Mouse (Mus musculus) urinary bladder, adult 18-20 months (tissue): ENCODE data around the gene Slc29a1.

Source experiments
- DNase-seq, 2 experiments: peaks; one replicate each; pipeline ENCODE4 v3.0.0; 2022; ENCODE audit warnings: low spot score in 2 of 2, mixed read lengths in 2 of 2

Gene Slc29a1

DNA sequence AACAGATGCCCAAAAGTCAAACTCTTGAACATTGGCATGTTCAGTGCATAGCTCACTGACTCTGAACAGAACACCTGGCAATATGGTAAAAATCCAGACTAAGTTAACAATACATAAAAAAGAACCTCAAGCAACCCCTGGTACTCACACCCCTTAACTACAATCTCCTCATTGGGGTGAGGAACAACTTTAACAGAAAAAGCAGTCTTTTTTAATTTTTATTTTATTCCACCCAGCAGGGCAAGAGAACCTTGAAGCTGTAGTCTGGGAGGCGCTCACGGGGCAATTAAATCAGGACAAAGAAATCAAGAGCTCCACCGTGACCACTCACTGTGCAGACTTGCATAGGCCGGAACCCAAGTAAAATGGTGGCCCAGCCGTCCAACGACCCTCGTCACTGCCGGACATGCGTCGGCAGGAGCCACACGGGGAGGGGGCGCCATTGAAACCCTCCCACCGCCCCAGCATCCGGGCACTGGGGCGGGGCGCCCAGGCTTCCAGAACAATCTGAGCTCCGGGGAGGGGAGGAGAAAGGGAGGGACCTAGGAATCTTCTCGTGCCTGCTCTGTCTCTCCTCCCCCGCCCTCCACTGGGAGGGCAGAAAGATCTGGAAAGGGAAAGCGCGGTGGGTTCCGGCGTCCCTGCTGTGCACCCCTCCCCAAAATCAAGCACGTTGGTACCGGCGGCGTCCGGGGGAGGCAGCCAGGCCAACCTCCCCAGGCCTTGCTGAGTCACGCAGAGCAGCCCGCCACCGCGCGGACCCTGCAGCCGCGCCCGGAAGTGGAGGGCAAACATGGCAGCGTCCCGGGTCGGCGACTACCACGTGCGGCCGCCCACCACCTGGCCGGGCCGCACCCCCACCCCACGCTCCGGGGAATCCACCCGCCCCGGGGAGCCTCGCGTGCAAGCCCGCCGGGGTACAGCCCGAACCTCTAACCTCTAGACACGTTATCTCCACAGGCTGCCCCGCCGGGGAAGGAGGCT is 27.0 kb downstream of the Slc29a1 start:
- DNase-seq, result peak in 1 of 2 experiments; percentile 65

- no peak for DNase-seq
These were observed 29.4 kb downstream of the Slc29a1 start for GRCm38 (mm10) chr17:45569999-45570398.

GRCm38 (mm10) chr17:45568990-45569389 is 30.4 kb downstream of the Slc29a1 start:
- DNase-seq, result no peak

DNA sequence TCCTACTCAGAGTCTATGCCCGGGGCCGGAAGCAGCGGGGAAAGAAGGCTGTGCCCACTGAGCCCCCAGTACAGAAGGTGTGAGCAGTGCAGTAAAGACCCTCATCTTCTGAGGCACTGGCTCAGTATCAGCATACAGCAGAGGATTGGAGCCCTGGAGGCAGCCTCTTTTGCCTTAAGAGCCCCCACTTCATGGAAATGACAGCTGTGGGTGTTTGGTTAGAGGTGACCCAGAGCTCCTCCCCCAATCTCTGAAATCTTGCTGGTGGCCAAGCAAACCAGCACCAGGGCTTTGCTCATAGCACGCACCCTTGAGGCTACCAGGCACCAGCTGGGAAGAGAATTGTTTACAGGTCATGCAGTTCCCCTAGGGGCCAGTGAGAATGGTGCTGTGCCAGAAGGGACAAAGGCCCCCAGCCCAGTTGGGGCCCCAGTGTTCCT is 32.2 kb downstream of the Slc29a1 start:
- no peak for DNase-seq

DNA sequence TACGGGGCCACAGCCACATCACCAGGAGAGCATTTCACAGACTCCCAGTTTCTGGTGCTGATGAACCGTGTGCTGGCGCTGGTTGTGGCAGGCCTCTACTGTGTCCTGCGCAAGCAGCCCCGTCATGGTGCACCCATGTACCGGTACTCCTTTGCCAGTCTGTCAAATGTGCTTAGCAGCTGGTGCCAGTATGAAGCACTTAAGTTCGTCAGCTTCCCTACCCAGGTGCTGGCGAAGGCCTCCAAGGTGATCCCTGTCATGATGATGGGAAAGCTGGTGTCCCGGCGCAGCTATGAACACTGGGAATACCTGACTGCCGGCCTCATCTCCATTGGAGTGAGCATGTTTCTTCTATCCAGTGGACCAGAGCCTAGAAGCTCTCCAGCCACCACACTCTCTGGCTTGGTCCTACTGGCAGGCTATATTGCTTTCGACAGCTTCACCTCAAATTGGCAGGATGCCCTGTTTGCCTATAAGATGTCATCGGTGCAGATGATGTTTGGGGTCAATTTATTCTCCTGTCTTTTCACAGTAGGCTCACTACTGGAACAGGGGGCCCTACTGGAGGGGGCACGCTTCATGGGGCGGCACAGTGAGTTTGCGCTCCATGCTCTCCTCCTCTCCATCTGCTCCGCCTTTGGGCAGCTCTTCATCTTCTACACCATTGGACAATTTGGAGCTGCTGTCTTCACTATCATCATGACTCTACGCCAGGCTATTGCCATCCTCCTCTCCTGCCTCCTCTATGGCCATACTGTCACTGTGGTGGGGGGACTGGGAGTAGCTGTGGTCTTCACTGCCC is 32.8 kb downstream of the Slc29a1 start:
- no peak for DNase-seq

DNA sequence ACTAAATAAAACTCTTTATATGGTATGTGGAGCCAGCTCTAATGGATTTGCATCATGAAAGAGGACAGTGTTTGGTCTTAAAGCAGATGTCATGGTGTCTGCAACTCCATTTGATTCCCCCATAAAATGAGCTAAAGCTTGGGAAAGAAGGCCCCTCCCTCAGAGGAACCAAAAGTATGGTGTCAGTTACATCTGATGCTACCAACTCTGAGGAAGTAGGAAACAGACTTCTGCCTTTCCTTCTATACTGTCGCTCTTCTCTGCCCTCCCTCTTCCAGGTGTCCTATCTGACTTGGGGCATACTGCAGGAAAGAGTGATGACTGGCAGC is 33.4 kb downstream of the Slc29a1 start:
- no peak for DNase-seq

GRCm38 (mm10) chr17:45565103-45565502 is 34.3 kb downstream of the Slc29a1 start:
- no peak for DNase-seq

DNA sequence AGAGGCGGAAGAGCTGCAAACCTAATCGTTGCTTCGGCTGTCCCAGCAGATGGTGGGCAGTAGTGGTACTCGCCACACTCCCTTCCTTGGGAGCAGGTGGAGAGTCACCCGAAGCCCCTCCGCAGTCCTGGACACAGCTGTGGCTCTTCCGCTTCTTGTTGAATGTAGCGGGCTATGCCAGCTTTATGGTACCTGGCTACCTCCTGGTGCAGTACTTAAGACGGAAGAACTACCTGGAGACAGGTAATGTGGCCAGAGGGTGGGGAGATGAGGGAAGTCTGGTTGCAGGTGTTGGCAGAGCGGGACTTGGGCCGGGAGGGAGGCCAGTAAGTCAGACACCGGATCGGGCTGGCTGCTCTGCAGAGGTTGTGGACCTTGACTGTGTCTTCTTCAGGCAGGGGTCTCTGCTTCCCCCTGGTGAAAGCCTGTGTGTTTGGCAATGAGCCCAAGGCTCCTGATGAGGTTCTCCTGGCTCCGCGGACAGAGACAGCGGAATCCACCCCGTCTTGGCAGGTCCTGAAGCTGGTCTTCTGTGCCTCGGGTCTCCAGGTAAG is 34.8 kb downstream of the Slc29a1 start:
- no peak for DNase-seq

DNA sequence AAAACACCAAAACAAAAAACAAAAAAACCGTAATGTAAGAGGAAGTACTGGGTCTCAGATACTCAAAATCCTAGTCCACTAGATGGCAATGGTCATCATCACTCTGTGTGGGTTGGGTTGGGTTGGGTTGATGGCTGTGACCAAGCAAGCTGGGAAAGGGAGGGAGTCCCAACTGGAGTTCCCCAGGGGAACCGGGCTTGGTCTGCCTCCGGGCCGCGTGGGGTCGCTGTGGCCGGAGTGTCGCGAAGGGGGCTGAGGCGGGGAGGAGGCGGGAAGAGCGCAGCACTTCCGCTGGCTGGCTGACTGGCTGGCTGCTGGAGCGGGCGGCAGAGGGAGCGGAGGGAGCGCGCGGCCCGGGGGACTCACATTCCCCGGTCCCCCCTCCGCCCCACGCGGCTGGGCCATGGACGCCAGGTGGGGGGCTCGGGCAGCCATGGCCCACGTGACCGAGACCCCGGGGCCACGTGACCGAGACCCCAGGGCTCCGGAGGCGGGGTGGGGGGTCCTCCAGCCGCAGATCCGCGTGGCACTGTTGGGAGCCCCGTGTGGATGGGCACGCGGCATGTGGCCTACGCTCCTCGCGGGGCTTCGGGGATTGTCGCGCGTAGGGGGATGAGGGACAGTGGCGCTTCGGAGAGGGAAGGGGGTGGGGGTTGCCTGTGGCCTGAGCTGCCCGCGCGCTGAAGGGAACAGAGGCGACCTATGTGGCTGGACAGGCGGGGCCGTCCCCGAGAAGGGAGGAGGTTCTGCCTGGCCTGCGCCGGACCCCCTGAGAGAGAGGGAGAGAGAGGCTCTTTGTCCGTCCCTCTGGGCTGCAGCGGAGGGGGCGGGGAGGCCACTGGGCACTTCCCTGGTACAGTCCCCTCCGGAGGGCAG is 35.5 kb downstream of the Slc29a1 start, which contains the start of gene Slc35b2:
TSS of gene Slc35b2 (plus strand) at position 220 of the 876 bp plus-strand sequence.
- peak; percentile 86 to 90 for DNase-seq

DNA sequence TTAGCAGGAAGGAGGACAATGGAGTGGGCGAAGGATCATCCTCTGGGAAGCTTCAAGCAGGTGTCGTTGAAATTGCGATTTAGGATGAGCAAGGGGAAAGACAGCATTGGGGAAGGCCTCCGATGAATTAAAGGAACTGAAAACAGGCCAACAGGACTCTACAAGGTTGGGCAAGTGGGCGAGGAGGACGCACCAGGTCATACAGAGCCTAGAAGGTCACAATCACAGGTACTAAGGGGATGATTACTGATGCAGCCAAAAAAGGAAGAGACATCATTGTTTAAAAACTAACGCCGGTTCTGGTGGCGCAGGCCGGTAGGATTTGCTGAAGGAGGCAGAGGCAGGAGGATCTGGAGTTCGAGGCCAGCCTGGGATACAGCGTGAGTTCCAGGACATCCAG is 36.2 kb downstream of the Slc29a1 start:
- no peak for DNase-seq

DNA sequence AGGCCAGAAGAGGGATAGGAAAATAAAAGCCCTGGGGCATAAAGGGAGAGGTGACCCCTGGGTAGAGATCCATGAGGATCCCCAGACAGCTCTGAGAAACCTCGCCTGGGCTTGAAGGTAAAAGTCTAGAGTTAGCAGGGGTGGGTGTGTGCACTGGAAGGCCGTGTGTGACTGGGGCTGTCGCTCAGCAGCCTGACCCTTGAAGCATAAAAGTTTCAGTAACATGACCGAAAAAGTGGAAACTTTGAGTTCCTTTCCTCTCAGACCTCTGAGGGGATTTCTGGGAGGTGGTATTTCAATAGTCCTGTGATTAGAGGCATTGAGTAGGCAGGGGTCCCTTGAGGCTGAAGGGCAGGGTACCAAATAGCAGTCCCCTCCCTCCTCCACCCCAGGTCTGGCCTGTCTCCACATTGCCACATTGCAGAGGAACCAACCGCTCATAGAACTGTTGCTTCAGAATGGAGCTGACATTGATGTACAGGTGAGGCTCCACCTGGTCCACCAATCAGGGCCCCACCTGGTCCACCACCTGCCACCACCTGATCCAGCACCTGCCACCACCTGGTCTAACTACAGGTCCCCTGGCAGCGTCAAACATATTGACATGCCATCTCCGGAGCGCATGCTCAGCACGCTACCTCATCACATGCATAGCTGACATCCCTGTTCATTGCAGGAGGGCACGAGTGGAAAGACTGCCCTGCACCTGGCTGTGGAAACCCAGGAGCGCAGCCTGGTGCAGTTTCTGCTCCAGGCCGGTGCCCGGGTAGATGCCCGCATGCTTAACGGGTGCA is 39.5 kb downstream of the Slc29a1 start:
- DNase-seq, result no peak

- no peak for DNase-seq
These were observed 41.2 kb downstream of the Slc29a1 start for GRCm38 (mm10) chr17:45557998-45558862.

DNA sequence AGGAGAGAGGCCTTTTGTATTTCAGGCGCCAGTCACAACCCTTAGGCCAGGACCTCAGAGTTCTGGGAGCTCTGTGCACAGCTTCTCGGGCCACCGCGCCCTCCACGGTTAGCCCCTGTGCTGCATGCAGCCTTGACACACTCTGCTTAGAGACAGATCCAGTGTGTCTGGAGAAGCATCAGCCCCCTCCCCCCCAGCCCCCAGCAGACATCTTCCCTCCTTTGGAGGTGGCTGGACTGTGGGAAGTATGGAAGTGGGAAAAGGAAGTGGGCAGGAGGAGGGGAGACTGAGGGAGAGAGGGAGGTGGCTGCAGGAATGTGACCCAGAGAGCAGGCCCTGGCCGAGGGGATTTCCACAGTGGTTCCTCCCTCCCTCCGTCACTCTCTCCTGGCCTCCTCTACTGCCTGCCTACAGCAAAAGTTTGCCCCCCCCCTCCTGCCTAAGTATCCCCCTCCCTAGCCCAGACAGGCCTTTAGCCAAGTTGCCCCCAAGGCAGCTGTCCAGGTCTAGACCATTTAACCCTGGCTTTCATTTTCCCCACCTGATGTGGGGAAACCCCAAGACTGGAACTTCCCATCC is 42.1 kb downstream of the Slc29a1 start:
- DNase-seq, result no peak

DNA sequence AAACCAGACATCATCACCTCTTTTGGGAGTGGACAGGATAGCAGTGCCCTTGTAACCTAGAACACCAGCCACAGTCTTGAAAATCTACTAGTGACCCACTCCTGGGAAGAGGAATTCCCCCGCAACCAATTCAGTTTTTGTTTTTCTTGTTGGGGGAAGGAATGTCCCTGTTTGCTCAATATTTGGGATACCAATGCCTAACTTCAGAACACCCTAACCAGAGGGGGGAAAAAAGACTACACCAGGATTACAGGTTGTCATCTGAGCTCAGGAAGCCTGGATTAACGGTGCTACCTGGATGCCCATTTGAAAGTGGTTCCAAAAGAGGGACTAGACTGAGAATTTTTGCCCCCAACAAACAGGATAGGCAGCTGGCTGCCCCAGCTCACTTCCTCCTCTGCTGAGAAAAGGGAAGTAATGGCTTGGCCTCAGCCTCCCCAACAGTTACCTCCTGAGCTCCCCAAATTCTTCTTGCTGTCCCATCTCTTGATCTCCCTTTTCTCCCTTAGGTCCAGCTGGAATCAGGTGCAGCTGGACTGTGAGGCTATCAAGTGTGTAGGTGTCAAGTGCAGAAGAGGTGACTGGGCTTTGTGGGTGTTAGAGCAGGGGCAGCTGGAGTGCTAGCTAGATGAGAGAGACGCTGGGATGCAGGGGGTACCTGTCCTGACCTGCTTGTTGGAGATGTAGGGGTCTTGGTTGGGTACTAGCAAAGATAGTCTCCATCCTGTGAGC is 42.7 kb downstream of the Slc29a1 start:
- DNase-seq, result no peak

GRCm38 (mm10) chr17:45556107-45556489 is 43.3 kb downstream of the Slc29a1 start:
- no peak for DNase-seq

- DNase-seq, result peak; percentile 93 to 98
These were observed 43.8 kb downstream of the Slc29a1 start, which contains the start of gene Nfkbie for GRCm38 (mm10) chr17:45555452-45556106. Nfkbie (plus strand) TSS chr17:45555703.

DNA sequence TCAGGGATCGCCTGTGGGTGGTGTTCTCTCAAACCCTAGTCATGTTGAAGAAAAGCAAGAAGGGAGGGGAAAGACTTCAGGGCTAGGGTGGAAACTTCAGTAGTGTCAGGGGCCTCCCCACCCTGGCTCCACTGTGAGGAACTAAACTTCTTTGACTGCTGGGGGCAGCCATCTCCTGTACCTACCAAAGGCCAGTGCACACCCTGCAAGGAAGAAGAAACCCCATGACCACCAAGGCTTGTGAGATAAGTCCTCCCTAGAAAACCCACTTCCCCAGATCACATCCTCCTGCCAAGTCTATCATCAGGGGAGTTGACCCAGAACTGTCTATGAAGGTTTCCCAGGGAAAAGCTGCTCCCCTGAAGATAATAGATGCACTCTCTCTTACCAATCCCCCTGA is 45.0 kb downstream of the Slc29a1 start:
- no peak for DNase-seq

GRCm38 (mm10) chr17:45553065-45553464 is 46.3 kb downstream of the Slc29a1 start:
- no peak for DNase-seq
